Mouse (Mus musculus): Measurements from ENCODE around the gene Rpl31.

Rpl31 gene

DNA sequence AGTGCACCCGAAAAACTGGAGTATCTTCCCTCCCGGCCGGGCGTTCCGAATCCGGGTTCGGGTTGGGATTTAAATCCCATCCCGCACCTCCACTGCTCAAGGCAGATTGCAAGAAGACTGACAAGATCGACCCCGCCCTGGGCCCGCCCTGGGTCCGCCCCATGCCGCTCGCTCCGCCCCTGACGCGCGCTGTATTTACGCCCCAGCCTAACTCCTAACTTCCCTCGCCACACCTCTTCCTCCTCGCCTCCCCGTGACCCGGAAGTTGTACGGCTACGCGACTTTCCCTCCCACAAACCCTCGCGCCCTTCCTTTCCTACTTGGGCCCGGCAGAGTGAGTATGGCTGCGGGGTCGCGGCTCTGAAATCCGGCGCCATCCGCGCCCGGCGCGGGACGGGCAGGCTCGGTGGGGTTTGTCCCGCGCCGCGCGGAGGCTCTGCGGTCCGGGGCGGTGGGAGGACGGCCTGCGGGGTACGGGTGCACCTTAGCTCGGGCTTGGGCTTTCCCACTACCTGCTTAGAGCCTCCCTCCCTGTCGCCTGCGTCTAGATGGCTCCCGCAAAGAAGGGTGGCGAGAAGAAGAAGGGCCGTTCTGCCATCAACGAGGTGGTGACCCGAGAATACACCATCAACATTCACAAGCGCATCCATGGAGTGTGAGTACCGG lies at the start of gene Rpl31:
Gene Rpl31 (plus strand): TSS at position 242 of the 666 bp plus-strand sequence.
- DNase-seq (ENCODE audit: low read depth, low spot score), result peak; percentile 88

DNA sequence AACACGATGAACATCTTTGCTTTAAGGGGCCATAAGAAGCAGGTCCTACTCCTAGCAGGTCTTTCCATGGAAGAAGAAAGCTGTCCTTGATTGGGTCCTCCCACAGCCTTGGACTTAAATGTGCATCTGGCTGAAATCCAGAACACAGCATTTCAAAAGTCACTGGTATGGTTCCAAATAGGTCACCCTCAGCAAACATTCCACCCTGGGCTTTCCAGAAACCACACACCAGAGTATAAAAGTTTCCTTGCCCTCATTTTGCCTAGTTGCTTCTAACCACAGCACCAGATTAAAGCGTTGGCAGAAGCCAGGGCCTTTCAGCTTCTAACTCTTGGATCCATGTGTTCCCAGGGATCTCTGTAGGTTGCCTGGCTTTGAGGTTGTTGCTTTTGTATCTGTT lies 49.7 kb upstream of the Rpl31 start:
- DNase-seq (ENCODE audit: low read depth, low spot score), result no peak

DNA sequence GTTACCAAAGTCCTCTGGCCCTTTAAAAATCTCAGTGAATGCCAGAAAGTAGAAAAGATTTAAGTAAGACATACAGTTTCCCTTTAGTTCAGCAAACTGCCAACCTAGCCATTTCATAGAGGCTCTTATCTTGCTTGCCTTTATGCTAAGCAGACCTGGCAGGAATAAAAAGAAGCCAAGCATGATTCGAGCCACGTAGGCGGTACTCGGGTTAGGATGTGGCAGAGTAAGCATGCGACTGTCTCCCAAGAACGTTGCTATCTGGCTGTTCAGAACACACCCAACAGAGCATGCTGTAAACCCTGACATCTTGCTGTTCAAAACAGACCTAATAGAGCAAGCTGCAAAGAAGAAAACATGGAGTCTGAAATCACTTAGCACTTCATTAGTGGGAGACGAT lies 48.8 kb upstream of the Rpl31 start:
- no peak for DNase-seq (ENCODE audit: low read depth, low spot score)

DNA sequence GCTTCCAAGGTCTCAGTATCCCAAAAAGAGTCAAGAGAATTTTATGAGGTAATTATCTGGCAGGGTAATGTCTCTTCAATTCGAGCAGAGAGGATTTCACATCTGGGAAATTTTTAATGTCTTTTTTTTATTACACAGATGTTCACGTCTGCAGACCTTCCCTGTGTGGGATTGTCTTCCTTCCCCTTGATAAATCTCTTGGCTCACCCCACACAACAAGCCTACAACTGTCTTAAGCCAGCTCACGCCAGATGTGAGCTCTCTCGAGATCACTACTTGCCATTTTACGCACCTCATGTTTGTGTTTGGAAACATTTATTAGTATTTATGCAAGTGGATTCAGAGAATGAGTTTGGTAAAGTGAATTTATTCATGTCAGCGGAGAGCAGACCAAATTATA lies 45.7 kb upstream of the Rpl31 start:
- no peak for DNase-seq (ENCODE audit: low read depth, low spot score)

DNA sequence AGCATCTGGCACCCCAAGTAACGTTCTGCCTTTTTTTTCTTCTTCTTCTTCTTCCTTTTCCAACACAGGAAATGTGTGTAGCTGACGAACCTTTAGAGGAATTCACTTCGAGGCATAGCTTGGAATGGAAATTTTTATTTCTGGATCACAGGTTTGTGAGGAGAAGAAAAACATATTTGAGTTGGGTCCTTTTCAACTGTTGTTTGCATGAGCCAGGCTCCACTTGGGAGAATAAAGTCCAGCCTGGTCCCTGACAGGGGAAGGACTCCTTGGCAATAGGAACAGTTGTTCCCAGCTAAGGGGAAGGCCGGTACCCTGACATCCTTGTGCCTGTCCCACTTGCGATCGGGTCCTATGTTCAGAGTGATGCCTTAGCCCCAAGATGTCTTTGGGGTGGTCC lies 42.4 kb upstream of the Rpl31 start:
- no peak for DNase-seq (ENCODE audit: low read depth, low spot score)

DNA sequence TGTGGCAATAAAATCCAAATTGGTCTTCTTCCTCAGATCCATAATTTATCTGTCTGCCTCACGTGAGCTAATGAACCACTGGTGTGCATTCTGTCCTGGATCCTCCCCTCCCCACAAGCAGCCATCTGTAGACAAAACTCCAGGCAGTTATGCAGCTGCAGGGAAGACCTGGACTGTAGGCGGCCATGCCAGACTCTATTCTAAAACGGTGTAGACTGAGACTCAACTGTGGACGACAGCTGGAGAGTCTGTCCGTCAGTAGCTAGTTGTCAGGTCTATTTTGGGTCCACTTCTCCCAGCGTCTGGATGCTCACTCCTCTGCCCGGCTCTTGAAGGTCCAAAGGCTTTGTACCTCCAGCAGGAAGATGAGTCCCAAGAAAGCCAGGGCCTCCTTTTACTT lies 40.1 kb upstream of the Rpl31 start:
- no peak for DNase-seq (ENCODE audit: low read depth, low spot score)

DNA sequence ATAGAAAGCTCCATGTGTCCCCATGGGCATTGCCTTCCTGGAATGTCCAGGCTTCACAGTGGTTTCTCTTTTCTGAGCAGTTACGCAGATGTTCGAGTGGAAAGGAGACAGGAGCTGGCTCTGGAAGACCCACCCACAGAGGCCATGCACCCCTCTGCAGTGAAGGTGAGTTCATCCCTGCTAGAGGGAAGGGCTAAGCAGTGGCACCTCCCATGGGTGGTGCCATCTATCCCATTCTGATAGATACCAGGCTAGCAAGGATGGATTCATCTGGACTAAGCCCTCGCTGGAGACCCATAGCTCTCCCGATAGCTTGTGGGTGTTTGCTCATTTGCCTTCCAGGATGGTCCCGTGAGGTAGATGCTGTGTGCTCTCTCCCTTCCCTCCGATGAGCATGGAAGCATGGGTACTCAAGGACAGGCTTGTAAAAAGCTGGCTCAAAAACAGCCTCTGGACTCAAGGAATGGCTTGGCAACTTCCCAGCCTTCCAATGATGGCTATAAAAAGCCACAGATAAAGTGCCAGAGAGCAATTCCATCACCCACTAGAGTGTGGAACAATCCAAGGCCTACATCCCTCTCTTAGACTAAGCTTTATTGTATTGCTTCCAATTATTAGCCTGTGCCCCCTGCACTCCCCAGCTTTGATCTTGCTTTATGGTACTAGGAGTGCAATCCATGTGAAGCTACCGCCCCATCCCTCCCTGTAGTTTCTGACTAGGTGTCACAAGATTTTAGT lies 36.6 kb upstream of the Rpl31 start:
- no peak for DNase-seq (ENCODE audit: low read depth, low spot score)

DNA sequence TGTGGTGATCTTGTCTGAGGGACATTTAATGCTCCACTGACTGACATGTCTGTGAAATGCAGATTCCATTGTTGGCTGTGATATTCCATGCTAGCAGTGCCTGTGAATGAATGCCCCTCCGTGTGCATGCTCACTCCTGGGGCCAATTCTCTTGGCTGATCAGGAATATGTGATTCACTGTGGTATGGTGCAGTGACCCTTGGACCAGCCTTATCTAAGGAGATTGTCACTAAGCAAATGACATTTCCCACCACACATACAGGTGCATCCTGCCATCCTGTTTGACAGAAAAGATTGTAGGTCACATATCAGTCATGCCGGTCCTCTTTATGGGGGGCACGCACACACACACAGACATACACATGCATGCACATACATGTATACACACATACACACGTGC lies 35.2 kb upstream of the Rpl31 start:
- no peak for DNase-seq (ENCODE audit: low read depth, low spot score)

DNA sequence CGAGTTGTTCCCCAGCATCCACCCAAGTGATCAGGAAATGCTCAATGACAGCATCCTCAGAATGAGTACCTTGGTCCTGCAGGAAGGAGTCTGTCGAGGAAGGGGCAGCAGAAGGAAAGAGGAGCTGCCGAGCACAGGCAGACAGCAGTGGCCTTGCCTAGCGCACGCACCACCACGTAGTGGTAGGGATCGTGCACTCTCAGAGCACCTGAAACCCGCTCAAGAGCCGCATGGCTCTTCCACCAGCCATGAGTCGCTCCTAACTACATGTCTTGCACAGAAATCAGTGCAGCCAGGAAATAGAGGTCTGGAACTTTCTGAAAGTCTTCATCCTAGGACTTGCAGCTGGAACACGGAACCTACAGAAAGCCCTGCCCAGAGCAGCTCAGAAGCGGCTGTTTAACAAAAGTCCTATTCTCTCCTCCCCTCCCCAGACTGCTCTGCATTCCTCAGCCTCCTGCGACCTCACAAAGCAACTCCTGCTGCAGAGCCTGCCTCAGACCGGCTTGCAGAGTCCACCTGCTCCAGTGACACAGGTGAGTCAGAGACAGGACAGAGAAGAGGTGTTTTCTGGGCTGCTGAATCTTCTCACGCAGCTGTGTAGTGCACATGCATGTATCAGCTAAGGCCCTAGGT lies 32.0 kb upstream of the Rpl31 start:
- DNase-seq (ENCODE audit: low read depth, low spot score), result no peak

DNA sequence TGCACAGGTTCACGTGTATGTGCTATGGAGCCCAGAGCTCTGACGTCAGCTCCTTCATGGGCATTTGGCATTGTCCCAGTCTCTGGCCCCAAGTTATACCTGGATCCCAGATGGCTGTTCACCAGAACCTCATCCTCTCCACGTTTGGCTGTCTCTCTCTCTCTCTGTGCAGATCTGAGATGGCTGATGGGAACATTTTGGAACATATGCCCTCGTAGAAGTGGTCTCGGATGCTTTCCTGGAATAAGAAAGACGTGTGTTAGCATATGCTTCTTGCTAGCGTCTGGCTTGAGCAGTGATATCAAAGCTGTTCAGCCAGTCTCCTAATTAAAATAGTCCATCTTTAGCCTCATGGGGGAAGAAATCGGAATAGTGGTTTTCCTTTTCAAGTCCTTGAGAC lies 30.9 kb upstream of the Rpl31 start:
- no peak for DNase-seq (ENCODE audit: low read depth, low spot score)

DNA sequence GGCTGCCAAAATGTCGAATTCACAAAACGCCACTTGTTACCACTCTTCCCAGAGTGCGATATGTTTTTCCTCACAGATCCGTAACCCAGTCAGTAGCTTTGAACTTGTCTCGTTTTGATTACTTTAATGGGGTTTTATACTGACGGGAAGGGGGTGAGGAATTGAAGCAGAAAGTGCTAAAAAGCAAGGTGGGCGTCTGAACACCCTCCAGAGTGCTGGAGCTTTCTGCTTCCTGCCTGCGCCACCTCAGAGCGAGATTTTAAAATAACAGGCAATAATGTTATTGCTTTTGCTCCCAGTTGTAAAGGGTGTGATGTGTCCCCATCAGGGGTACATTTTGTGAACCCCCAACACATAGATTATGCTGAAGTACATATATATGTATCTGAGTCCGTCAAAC lies 28.8 kb upstream of the Rpl31 start:
- DNase-seq (ENCODE audit: low read depth, low spot score), result no peak

DNA sequence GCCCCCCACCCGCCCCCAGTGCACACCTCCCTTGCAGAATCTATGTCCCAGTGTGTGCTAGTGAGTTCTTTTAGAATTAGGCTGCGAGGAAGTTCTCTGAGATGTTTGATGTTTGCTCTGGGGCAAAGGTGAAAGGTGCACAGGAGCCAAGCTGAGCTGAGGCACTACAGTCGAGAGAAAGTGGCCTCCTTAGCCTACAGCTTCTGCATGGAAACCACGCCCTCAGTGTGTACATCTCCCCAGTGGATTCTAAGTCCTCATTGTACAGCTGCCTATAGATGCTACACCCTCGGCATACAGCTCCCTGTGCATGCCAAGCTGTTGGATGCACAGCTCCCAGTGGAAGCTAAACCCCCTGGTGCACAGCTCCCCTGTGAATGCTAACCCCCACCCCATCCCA lies 28.2 kb upstream of the Rpl31 start:
- DNase-seq (ENCODE audit: low read depth, low spot score), result no peak

DNA sequence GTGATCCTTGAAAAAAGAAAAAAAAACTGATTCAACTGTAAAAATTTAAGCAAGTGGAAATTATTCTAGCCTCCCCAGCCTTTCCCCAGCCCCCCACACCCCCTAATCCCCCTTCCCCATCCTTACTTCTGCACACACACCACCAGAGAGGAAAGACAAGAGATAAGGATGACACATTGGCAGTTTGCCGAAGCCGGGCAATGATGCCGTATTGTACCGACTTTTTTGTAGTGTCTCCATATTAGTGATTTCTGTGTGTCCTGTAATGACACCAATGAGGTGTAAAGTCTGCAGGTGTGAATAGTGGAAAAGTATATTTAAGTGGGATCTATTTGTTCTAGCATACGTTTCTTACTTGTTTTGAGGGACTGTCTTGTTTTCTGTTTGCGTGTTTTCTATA lies 27.5 kb upstream of the Rpl31 start:
- DNase-seq (ENCODE audit: low read depth, low spot score), result no peak

DNA sequence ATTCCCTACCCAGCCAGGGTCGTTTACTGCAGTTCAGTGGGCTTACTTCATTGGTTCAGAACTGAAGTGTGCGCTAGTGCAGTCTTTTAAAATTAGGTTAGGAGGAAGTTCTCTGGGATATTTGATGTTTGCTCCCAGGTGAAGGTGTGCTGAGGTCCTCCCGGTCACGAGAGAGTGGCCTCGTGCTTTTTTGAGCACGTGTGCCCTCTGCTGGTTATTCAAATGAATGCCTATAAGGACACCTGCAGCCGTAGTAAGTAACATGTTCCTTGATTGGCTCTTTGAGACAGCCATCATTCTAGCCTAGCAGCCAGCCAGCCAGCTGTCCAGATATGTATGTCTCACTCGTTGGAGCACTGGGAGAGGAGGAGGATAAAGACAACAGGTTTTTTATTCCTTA lies 27.0 kb upstream of the Rpl31 start:
- DNase-seq (ENCODE audit: low read depth, low spot score), result peak; percentile 49

DNA sequence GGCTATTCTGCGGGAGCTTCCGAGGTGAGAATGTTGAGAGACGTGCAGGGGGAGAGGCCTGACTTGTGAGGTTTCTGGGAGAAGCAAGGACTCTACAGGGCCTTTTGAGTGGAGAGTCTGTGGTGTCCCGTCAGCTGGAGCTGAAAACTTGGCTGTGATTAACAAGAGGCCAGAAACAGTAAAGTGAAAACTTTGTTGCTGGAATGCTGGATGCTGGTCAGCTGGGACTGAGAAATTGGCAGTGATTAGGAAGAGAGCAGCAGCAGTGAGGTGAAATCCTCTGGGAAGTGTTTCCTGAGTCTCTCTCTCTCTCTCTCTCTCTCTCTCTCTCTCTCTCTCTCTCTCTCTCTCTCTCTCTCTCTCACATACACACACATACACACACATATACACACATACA lies 25.8 kb upstream of the Rpl31 start:
- no peak for DNase-seq (ENCODE audit: low read depth, low spot score)

DNA sequence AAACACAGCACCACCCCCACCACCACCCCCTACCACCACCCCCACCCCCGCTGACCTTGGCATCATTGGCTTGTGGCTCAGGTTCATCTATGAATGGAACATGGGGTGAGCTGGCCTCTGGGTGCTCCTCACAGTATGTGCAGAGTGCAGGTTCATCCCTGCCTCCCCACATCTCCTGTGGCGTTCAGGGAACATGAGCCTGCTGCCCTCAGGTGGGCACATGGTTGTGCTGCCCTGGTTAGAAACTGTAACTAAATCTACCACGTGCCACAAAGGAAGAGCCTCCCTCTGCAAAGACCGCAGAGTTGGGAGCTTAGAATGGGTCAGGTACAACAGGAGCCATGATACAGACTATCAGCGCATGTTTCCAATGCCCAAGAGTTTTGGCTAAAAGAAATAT lies 24.4 kb upstream of the Rpl31 start:
- no peak for DNase-seq (ENCODE audit: low read depth, low spot score)

DNA sequence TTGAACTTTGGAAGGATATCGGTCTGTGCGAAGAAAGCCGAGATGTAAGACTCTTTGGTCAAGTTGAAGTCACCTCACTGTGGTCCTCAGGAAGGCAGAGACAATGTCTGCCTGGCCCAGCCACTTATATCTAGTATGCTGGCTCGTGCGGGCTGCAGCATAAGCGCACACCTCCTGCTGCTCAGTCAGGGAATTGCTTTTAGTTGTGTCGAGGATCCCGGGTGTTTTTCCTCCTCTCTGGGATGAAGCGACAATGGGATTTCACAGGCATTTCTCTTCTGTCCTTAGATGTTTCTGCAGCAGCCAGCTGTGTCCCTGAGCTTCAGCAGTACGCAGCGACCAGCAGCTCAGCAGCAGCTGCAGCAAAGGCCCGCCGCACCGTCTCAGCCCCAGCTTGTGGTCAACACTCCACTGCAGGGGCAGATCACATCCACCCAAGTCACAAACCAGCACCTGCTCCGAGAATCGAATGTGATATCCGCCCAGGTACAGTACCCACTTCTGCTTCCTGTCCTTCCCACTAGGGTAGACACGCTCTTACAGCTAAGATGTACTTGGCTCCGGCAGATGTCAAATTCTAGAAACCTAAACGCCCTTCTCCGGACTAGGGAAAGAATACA lies 22.6 kb upstream of the Rpl31 start:
- no peak for DNase-seq (ENCODE audit: low read depth, low spot score)

DNA sequence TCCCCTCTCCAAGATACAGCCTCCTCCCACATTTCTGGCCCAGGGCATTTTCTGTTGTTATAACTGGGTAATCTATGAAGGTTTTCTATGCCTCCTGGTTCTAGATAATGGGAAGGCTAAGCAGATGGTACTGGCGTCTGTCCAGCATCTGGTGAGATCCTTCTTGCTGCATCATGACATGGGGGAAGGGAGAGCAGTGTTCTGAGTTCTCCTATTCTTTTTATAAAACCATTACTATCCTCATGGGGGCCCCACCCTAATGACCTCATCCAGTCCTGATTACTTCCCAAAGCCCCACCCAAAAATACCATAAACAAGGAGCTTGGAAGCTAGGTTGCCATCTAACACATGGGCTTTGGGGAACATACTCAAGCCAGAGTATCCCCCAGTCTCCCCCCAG lies 18.6 kb upstream of the Rpl31 start:
- no peak for DNase-seq (ENCODE audit: low read depth, low spot score)

DNA sequence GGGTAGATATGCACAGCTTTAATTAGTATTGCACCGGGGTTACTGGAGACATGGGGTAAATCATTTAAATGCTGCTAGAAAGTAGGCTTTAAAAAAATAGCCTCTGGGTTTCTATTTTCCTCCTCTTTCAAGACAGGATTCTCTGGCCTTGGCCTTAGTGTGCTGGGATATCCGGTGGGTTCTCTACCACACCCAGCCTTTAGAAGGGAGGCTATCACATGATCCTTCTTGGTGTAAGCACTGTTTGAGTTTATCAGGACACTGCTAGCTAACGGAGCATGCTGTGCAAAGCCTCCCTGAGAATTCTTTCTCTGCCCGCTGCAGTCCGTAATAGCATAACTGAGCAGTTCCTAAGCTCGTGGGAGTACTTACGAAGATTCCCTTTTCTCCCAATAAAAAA lies 18.2 kb upstream of the Rpl31 start:
- DNase-seq (ENCODE audit: low read depth, low spot score), result no peak

DNA sequence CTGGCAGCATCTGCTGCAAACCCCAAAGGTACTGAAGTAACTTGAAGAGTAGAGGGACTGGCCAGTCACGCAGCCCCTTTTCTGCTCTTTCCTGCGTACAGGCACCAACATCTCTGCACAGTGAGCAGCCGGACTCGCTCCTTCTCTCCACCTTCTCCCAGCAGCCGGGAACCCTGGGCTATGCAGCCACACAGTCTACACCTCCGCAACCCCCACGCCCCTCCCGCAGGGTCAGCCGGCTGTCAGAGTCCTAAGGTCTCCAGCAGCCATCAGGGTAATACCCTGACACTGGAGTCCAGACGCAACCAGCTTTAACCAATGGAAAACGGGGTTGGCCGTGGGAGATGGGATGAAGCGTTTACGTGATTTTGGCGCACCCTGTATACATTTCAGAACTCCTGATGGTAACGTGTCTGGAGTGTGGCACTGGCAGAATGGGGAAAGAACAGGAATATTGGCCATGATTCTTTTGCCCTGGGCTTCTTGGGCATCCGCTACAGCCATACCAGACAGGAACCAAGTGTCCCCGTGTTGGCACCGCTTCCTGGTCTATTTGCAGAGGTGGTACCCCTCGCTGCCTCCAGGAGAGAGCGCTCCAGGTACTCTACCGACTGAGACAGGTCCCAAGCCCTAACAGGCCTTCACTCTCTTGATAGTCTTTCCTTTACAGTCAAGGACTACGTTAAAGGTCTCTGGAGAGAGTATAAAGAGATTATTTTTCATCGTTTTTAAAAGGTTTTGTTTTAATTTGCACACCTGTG lies 5.7 kb upstream of the Rpl31 start:
- no peak for DNase-seq (ENCODE audit: low read depth, low spot score)

DNA sequence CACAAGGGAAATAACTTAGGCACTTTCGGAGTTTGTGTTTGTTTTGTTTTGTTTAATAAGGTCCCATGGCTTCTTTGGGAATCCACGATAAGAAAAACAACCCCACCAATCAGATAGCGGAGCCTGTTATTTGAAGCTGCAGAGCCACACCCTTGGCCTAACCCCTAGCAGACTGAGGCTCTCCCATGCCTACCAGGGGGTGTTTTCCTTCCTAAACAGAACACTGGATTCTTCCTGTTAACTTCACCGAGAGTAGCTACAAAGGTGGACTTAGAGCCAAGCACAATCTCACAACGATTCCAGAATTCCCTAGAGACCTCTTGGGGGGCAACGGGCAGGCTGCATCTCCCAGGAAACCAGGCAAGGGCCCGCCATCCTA lies 5.1 kb upstream of the Rpl31 start:
- DNase-seq (ENCODE audit: low read depth, low spot score), result no peak

DNA sequence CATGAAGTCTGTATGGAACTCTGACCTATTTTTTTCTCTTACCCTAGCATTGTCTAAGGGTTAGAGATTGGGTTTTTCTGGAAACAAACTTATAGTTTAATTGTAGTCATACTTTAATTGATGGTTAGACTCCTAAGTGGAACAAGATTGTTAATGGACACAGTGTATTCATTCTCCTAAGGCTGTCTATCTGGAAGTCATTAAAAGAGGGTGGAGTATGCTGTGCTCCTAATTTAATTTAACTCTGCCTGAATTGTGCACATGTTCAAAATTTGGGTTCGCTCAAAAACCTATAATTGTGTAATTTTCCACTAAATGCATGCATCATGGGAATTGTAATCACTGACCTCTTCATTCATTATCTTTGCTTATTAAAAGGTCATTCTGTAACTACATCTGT lies 2.1 kb upstream of the Rpl31 start:
- no peak for DNase-seq (ENCODE audit: low read depth, low spot score)
